Mouse (Mus musculus) hindbrain, embryonic 16.5 days (tissue): ENCODE measurements around the gene Pakap. TPM values are rescaled to one million over a fixed set of nuclear protein-coding genes. Genes with fewer than 3 reads are reported as not detected.
A peak's percentile ranks its signal among the peaks of the same experiment; 100 is the strongest.

Experiments
- ATAC-seq: fragments of 200-750 bp; cut with Nextera tagmentation; 2 replicates; pipeline ENCODE4 v1.8.0; 2017; ENCODE audit warnings: moderate TSS enrichment, moderate library complexity
- H3K27ac ChIP-seq: fragments of 300-500 bp; sonication (generic); 2 replicates; pipeline ENCODE4 v1.5.1; 2014; ENCODE audit warnings: low read depth, mild to moderate bottlenecking, control low read depth, low read length, moderate library complexity
- H3K27me3 ChIP-seq: fragments of 300-500 bp; sonication (generic); replicated peaks from 2 replicates; pipeline ENCODE4 v1.6.1; 2014; ENCODE audit warnings: low read length; ENCODE audit not compliant: control insufficient read depth, insufficient read depth
- H3K36me3 ChIP-seq: fragments of 300-500 bp; sonication (generic); 2 replicates; pipeline ENCODE4 v1.6.1; 2014; ENCODE audit warnings: mild to moderate bottlenecking, low read length, moderate library complexity, mixed read lengths; ENCODE audit not compliant: control insufficient read depth, insufficient read depth
- H3K4me1 ChIP-seq: fragments of 300-500 bp; sonication (generic); 2 replicates; pipeline ENCODE4 v1.6.1; 2014; ENCODE audit warnings: low read depth, low read length; ENCODE audit not compliant: control insufficient read depth, insufficient read depth
- H3K4me2 ChIP-seq: fragments of 300-500 bp; sonication (generic); 2 replicates; pipeline ENCODE4 v1.6.1; 2014; ENCODE audit warnings: mild to moderate bottlenecking, low read length, control low read depth, moderate library complexity
- H3K4me3 ChIP-seq: fragments of 300-500 bp; sonication (generic); 2 replicates; pipeline ENCODE4 v1.5.1; 2014; ENCODE audit warnings: mild to moderate bottlenecking, low read length, control low read depth, moderate library complexity
- H3K9ac ChIP-seq: fragments of 300-500 bp; sonication (generic); 2 replicates; pipeline ENCODE4 v1.6.1; 2014; ENCODE audit warnings: low read depth, mild to moderate bottlenecking, control low read depth, low read length, moderate library complexity
- H3K9me3 ChIP-seq: fragments of 300-500 bp; sonication (generic); 2 replicates; pipeline ENCODE4 v1.6.1; 2014; ENCODE audit warnings: mild to moderate bottlenecking, low read length, moderate library complexity; ENCODE audit not compliant: control insufficient read depth
- WGBS: fragments of 180-500 bp; shearing (Covaris S2); extraction: QIAGEN DNeasy Blood & Tissue Kit; methylation state at CpG from one replicate; pipeline ENCODE4 v1.1.7; 2014; 5-methylcytosine and 5-hydroxymethylcytosine counted together
- polyA plus RNA-seq: library from polyadenylated mRNA; unstranded; fragments of >200 nt; fragmentation: Nextera tagmentation; extraction: Ambion mirVana; gene quantifications from 2 replicates; pipeline ENCODE4 v1.2.1, GENCODE M21; 2015

Gene Pakap
- polyA plus RNA-seq, 1 experiment from 2014 or later, result 14.0 TPM

- no peak for ATAC-seq
- no peak overlapping the region for H3K4me2 ChIP-seq
- no peak overlapping the region for H3K4me3 ChIP-seq
- H3K36me3 ChIP-seq, result no peaks in the 10 kb centered on the region
- peaks cover 10% of the 10 kb centered on the region; the same call in 1 of the 2 replicates for H3K4me1 ChIP-seq
- 18% methylated on average over 8 of the region's 8 CpGs for WGBS
- no peaks in the 10 kb centered on the region for H3K27me3 ChIP-seq
- H3K9me3 ChIP-seq, result no peaks in the 10 kb centered on the region
- H3K27ac ChIP-seq, result no peak overlapping the region
- H3K9ac ChIP-seq, result no peak overlapping the region
Measured at GRCm38 (mm10) chr4:57919494-57920423, 351.8 kb downstream of the Pakap start.

DNA sequence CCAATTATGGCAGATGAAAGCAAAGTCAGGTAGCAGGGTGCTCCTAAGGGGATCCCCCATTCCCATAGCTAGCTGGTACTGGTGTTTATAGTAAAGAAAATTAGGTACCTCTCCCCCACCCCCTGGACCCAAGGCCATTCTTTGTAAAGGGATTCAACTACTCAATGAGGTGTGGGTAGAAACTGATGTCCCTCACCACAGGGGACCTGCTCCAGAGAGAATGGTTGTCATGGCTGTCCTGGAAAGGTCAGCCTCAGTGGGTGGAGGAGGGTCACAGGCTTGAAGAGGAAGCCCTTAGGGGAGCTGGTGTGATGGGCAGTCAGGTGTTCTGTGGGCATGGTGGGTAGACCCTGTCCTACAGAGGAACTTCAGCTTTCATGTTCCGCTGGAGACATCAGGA lies 352.5 kb downstream of the Pakap start:
- Histone ChIP-seq H3K9me3 (no peaks in the 10 kb centered on the region), H3K27me3 (no peaks in the 10 kb centered on the region), H3K27ac (no peak overlapping the region), H3K4me3 (no peak overlapping the region), H3K9ac (no peak overlapping the region), H3K4me1 (peaks cover 10% of the 10 kb centered on the region; the same call in 1 of the 2 replicates), H3K4me2 (no peak overlapping the region), H3K36me3 (no peaks in the 10 kb centered on the region)
- 86% methylated on average over 1 of the region's 1 CpGs for WGBS
- ATAC-seq, result no peak

GRCm38 (mm10) chr4:57922171-57922570 lies 354.2 kb downstream of the Pakap start:
- peak; percentile 48; the same call in 1 of the 2 replicates for ATAC-seq
- no peak overlapping the region for H3K4me2 ChIP-seq
- H3K36me3 ChIP-seq, result no peaks in the 10 kb centered on the region
- no peaks in the 10 kb centered on the region for H3K27me3 ChIP-seq
- no peaks in the 10 kb centered on the region for H3K9me3 ChIP-seq
- 20% methylated on average over 5 of the region's 5 CpGs for WGBS
- peaks cover 6% of the 10 kb centered on the region; the same call in 1 of the 2 replicates for H3K4me1 ChIP-seq
- H3K4me3 ChIP-seq, result no peak overlapping the region
- H3K27ac ChIP-seq, result no peak overlapping the region
- H3K9ac ChIP-seq, result no peak overlapping the region

GRCm38 (mm10) chr4:57924556-57925071 lies 356.6 kb downstream of the Pakap start:
- H3K9ac ChIP-seq, result no peak overlapping the region
- H3K27me3 ChIP-seq, result no peaks in the 10 kb centered on the region
- no peak overlapping the region for H3K4me2 ChIP-seq
- peaks cover 6% of the 10 kb centered on the region; the same call in 1 of the 2 replicates for H3K4me1 ChIP-seq
- no peaks in the 10 kb centered on the region for H3K36me3 ChIP-seq
- H3K4me3 ChIP-seq, result no peak overlapping the region
- no peak for ATAC-seq
- H3K27ac ChIP-seq, result no peak overlapping the region
- no peaks in the 10 kb centered on the region for H3K9me3 ChIP-seq
- WGBS, result 74% methylated on average over 6 of the region's 6 CpGs

DNA sequence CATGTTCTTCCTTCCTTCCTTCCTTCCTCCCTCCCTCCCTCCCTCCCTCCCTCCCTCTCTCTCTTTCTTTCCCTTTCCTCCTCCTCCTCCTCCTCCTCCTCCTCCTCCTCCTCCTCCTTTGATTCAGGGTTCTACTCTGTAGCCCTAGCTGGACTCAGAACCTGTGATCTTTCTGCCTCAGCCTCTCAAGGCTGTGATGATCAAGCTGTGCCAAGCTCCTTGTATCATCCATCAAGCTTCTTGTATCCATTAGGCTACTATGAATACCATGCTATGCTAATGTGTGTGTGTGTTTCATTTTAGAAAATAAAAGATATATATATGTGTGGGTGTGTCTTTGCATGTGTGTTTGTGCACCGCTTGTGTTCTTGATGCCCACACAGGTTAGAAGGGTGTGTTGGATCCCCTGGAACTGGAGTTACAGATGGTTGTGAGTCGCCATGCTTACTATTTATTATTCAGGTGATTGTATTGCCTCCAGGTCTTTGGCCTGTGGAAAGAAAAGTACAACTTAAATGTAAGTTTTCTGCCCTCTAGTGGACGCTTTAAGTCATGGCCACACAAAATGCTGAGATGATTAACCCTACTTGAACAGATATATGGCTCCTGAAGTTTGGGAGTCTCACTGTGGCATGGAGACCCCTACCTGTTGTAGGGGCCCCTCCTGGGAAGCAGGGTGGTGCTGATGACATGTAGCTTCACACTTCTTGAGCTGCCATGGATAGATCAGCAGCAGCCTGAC lies 359.7 kb downstream of the Pakap start:
- Histone ChIP-seq H3K4me2 (no peak overlapping the region), H3K9ac (no peak overlapping the region), H3K9me3 (0 out of 2 replicates have a peak, but pooled peaks cover under 1% of the 10 kb centered on the region), H3K4me1 (peaks cover 3% of the 10 kb centered on the region; the same call in 1 of the 2 replicates), H3K27me3 (no peaks in the 10 kb centered on the region), H3K4me3 (no peak overlapping the region), H3K27ac (no peak overlapping the region), H3K36me3 (no peaks in the 10 kb centered on the region)
- 21% methylated on average over 3 of the region's 3 CpGs for WGBS
- ATAC-seq, result peak; percentile 70; the same call in 1 of the 2 replicates

DNA sequence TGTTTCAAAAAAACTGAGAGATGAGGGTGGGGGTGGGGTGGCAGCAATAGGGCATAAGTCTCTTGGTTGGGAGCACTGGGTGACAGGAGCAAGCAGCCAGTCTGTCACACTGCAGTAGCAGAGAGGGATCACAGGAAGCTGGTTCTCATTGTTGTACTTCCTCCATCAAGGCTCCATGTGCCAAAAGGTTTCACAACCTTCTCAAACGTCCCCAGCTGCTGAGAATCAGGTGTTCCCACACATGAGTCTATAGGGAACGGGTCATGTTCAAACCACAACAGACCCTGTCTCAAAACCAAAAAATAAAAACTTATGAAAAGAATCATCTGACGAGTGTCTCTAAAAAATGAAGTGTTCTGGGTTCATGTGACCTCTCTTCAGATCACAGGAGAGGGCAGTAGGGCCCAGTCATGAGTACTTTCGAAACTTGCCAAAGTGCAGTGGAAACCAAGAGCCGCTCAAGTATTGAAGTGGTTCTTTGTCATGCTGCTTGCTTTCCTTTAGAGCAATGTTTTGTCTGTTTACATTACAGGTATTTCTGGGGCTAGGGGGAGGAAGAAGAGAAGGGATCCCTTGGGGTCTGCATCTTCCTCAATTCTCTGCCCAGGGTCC lies 362.7 kb downstream of the Pakap start:
- Histone ChIP-seq H3K27ac (no peak overlapping the region), H3K27me3 (no peaks in the 10 kb centered on the region), H3K4me2 (no peak overlapping the region), H3K4me1 (no peaks in the 10 kb centered on the region), H3K9ac (no peak overlapping the region), H3K36me3 (no peaks in the 10 kb centered on the region), H3K9me3 (0 out of 2 replicates have a peak, but pooled peaks cover 3% of the 10 kb centered on the region), H3K4me3 (no peak overlapping the region)
- 81% methylated on average over 5 of the region's 5 CpGs for WGBS
- no peak for ATAC-seq

DNA sequence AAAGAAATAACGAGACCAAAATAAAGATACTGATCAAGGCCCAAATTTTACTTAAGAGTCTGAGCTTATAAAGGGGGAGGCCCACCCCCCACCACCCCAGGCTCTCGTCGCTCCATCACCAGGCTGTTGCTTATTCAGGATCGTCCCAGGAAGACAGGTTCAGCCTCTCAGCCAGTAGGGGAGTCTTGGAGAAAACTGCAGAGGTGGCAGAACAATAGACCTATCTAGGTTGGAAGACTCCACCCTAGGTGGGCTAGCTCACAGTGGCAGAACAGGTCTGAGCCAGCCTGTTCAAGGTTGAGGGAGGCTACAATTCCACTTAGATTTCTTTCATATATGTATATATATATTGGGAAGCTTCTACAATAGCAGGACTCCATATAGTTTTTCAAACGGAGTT lies 366.2 kb downstream of the Pakap start:
- 0 out of 2 replicates have a peak, but pooled peaks cover 3% of the 10 kb centered on the region for H3K9me3 ChIP-seq
- H3K27me3 ChIP-seq, result no peaks in the 10 kb centered on the region
- 84% methylated on average over 5 of the region's 5 CpGs for WGBS
- no peak overlapping the region for H3K4me3 ChIP-seq
- H3K4me2 ChIP-seq, result no peak overlapping the region
- ATAC-seq, result no peak
- no peak overlapping the region for H3K9ac ChIP-seq
- H3K27ac ChIP-seq, result no peak overlapping the region
- no peaks in the 10 kb centered on the region for H3K36me3 ChIP-seq
- H3K4me1 ChIP-seq, result no peaks in the 10 kb centered on the region

GRCm38 (mm10) chr4:57937292-57937691 lies 369.3 kb downstream of the Pakap start:
- Histone ChIP-seq H3K27me3 (no peaks in the 10 kb centered on the region), H3K4me1 (no peaks in the 10 kb centered on the region), H3K4me2 (no peak overlapping the region), H3K4me3 (no peak overlapping the region), H3K9ac (no peak overlapping the region), H3K9me3 (0 out of 2 replicates have a peak, but pooled peaks cover 3% of the 10 kb centered on the region), H3K36me3 (no peaks in the 10 kb centered on the region), H3K27ac (no peak overlapping the region)
- 93% methylated on average over 6 of the region's 6 CpGs for WGBS
- ATAC-seq, result no peak
